Mouse (Mus musculus) liver, embryonic 13.5 days (tissue): ENCODE data around the gene Dusp8. TPM values are rescaled to one million over a fixed set of nuclear protein-coding genes. Genes with fewer than 3 reads are reported as not detected.

Experiments
- ATAC-seq: fragments of 200-750 bp; cut with Nextera tagmentation; 2 replicates; pipeline ENCODE4 v1.8.0; 2017; ENCODE audit warnings: low read depth, mild to moderate bottlenecking, moderate number of reproducible peaks, moderate library complexity
- DNase-seq: peaks from one replicate; pipeline ENCODE4 v3.0.0; 2022
- H3K27ac ChIP-seq: fragments of 300-500 bp; sonication (generic); 2 replicates; pipeline ENCODE4 v1.5.1; 2015; ENCODE audit warnings: moderate library complexity, mild to moderate bottlenecking, inconsistent platforms
- H3K27me3 ChIP-seq: fragments of 300-500 bp; sonication (generic); 2 replicates; pipeline ENCODE4 v1.6.1; 2015; ENCODE audit warnings: mild to moderate bottlenecking, inconsistent platforms
- H3K36me3 ChIP-seq: fragments of 300-500 bp; sonication (generic); 2 replicates; pipeline ENCODE4 v1.6.1; 2015; ENCODE audit warnings: mild to moderate bottlenecking, inconsistent platforms
- H3K4me1 ChIP-seq: fragments of 300-500 bp; sonication (generic); replicated peaks from 2 replicates; pipeline ENCODE4 v1.6.1; 2015; ENCODE audit warnings: inconsistent platforms
- H3K4me2 ChIP-seq: fragments of 300-500 bp; sonication (generic); 2 replicates; pipeline ENCODE4 v1.6.1; 2015; ENCODE audit warnings: inconsistent platforms, mild to moderate bottlenecking, moderate library complexity
- H3K4me3 ChIP-seq: fragments of 300-500 bp; sonication (generic); replicated peaks from 2 replicates; pipeline ENCODE4 v1.5.1; 2015; ENCODE audit warnings: mild to moderate bottlenecking, inconsistent platforms
- H3K9ac ChIP-seq: fragments of 300-500 bp; sonication (generic); 2 replicates; pipeline ENCODE4 v1.6.1; 2015; ENCODE audit warnings: mild to moderate bottlenecking, inconsistent platforms
- H3K9me3 ChIP-seq: fragments of 300-500 bp; sonication (generic); replicated peaks from 2 replicates; pipeline ENCODE4 v1.6.1; 2016; ENCODE audit warnings: inconsistent platforms
- WGBS: fragments of 180-500 bp; shearing (Covaris S2); methylation state at CpG from one replicate; pipeline ENCODE4 v1.1.7; 2015; ENCODE audit not compliant: insufficient replicate concordance; 5-methylcytosine and 5-hydroxymethylcytosine counted together
- polyA plus RNA-seq: library from polyadenylated mRNA; unstranded; fragments of >200 nt; fragmentation: Nextera tagmentation; extraction: Ambion mirVana; gene quantifications from 2 replicates; pipeline ENCODE4 v1.2.1, GENCODE M21; 2015

Dusp8 gene
- polyA plus RNA-seq, 1 experiment from 2014 or later: 4.4 TPM

DNA sequence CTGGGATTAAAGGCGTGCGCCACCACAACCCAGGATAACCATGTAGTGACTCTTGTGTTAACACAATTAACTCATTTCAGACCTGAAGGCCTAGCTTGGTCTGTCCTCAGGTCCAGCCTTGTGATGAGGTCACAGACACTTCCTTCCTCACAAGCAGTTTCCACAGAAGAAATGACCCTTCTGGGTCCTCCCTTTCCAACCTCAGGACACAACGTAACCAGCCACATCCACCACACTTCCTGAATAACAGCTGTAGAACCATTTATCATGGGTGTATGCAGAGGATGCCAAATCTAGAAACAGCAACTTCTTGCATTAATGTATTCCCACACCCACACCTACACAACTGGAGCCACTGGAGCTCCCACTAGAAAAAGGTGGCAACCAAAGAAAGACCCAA lies 54.9 kb downstream of the Dusp8 start:
- H3K27ac ChIP-seq: no peak overlapping the region
- H3K9me3 ChIP-seq: no peaks in the 10 kb centered on the region
- H3K9ac ChIP-seq: no peak overlapping the region
- no peak for DNase-seq
- no peaks in the 10 kb centered on the region for H3K27me3 ChIP-seq
- H3K4me1 ChIP-seq: peaks cover 37% of the 10 kb centered on the region
- H3K4me2 ChIP-seq: no peak overlapping the region
- H3K4me3 ChIP-seq: no peak overlapping the region
- no peak for ATAC-seq
- 82% methylated on average over 3 of the region's 3 CpGs for whole genome bisulfite sequencing
- H3K36me3 ChIP-seq: 0 out of 2 replicates have a peak, but pooled peaks cover 7% of the 10 kb centered on the region

DNA sequence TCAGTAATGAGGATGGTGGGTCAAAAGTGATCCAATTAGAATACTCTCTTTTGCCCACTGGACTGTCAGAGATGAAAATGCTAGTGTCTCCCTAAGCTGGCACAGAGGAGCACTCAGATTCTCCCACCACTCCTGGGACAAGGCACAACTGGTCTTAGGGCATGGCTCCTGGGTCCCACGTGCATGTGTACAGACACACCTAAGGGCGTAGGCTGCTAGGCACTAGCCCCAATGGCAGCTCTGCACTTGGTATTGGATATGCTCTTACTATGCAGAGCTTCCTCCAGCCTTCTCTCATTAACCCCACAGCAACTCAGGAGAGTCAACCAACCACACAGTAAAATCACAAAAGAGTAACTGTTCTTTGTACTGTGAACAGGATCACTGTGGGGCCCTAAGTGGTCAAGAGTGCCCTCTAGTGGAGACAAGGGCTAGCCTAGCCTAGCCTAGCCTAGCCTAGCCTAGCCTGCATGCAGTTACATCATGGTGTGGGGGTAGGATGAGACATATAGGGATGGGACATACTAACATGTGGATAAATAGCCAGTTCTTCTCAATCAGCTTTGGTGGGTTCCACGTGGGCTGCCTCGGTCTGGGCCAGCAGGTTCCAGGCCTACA lies 58.0 kb downstream of the Dusp8 start:
- Histone ChIP-seq H3K36me3 (0 out of 2 replicates have a peak, but pooled peaks cover 7% of the 10 kb centered on the region), H3K4me2 (no peak overlapping the region), H3K27ac (no peak overlapping the region), H3K4me1 (peaks cover 26% of the 10 kb centered on the region), H3K9ac (no peak overlapping the region), H3K9me3 (no peaks in the 10 kb centered on the region), H3K27me3 (no peaks in the 10 kb centered on the region), H3K4me3 (no peak overlapping the region)
- ATAC-seq (peak; percentile 87), DNase-seq (peak; percentile 42)
- 71% methylated on average over 4 of the region's 4 CpGs for WGBS

DNA sequence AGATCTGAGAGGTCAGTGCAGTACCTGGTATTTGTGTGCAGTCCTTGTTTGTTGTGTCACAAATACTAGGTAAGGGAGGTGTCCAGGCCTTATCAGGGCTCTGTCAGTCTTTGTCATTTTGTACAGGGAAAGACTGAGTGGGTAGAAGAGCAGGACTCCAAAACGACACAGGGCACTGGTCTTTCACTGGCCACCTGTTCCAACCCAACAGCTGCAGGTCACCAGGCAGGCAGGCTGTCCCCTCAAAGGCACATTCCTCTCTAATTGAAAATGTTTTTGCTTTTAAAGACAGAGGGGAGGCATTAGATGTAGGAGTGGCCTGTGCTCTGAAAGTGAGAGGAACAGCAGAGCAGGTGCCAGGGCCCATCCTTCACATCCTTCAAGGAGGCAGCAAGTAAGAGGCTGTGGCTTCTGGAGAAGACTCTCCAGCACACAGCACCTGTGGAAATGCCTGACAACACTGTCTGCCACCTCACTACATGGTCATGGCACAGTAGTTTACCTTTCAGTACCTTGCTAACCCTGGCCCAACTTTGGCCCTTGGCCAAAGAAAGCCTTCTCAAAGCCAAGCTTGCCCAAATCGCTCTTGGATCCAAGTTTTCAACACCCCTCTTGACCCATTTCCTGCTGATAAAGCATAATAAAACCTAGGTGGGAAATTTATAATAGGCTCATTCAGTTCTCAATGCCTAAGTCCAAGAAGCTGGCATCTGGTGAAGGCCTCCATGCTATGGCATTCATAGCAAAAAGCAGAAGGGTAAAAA lies 60.4 kb downstream of the Dusp8 start:
- H3K27me3 ChIP-seq: no peaks in the 10 kb centered on the region
- H3K4me1 ChIP-seq: peaks cover 8% of the 10 kb centered on the region
- 59% methylated on average over 2 of the region's 2 CpGs for WGBS
- no peak overlapping the region for H3K9ac ChIP-seq
- H3K27ac ChIP-seq: no peak overlapping the region
- no peak for DNase-seq
- no peak for ATAC-seq
- H3K36me3 ChIP-seq: 0 out of 2 replicates have a peak, but pooled peaks cover 3% of the 10 kb centered on the region
- no peak overlapping the region for H3K4me2 ChIP-seq
- no peaks in the 10 kb centered on the region for H3K9me3 ChIP-seq
- H3K4me3 ChIP-seq: no peak overlapping the region

DNA sequence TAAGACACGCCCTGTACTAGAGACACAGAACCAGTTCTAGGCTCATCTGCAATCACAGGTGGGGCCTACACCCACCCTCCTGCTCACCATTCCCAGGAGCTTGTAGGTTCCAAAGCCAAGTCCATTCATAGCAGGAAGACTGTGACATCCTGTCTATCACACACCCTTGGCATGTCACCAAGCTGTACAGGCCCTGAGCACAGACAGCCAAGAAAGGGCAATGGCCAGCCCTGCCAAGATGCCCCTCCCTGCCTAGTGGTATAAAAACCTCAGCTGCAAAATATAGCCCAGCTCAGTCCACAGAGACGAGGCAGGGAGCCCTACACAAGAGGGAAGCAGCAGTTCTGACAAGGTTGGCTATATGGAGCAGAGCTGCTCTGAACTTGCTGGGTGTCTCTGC lies 61.4 kb downstream of the Dusp8 start:
- WGBS: 68% methylated on average over 2 of the region's 2 CpGs
- Histone ChIP-seq H3K9ac (no peak overlapping the region), H3K36me3 (0 out of 2 replicates have a peak, but pooled peaks cover 3% of the 10 kb centered on the region), H3K27me3 (no peaks in the 10 kb centered on the region), H3K9me3 (no peaks in the 10 kb centered on the region), H3K4me2 (no peak overlapping the region), H3K4me3 (no peak overlapping the region), H3K27ac (no peak overlapping the region), H3K4me1 (no peaks in the 10 kb centered on the region; the same call in none of the 2 replicates)
- ATAC-seq (no peak), DNase-seq (no peak)

DNA sequence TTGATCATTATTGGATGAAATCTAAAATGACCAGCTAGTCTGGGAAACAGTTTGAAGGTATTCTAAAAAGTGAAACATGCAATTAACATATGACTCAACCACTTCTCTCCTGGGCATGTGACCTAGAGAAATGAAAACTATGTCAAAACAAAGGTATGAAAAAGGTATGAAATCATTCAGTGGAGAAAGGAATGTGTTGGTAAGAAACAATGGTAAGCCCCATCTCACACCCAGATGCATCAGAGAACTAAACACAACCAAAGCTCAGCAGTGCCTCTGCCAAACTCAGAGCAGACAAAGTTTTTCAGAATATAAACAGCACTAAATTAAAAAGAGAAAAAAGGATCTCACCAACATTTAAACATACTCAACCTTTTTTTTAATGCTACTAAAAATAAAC lies 65.6 kb downstream of the Dusp8 start:
- Histone ChIP-seq H3K4me1 (peaks cover 24% of the 10 kb centered on the region), H3K4me3 (no peak overlapping the region), H3K9ac (no peak overlapping the region), H3K27ac (no peak overlapping the region), H3K9me3 (no peaks in the 10 kb centered on the region), H3K36me3 (no peaks in the 10 kb centered on the region), H3K27me3 (no peaks in the 10 kb centered on the region), H3K4me2 (no peak overlapping the region)
- DNase-seq (no peak), ATAC-seq (no peak)

Other genes starting within 250 kb of the Dusp8 start
- 20.0 and 24.0 TPM in 2 replicates for gene Tollip, start 177.3 kb downstream of the Dusp8 start, polyA plus RNA-seq
- 0.07 and 0.10 TPM in 2 replicates for gene Brsk2, start 146.1 kb downstream of the Dusp8 start, polyA plus RNA-seq
- 62.5 and 64.3 TPM in 2 replicates for gene Mob2, start 34.8 kb downstream of the Dusp8 start, polyA plus RNA-seq
- gene Gm45618, start 24.9 kb upstream of the Dusp8 start, polyA plus RNA-seq: not detected in 2 replicates
- not detected in 2 replicates for gene Gm39115, start 40.2 kb upstream of the Dusp8 start, polyA plus RNA-seq
- not detected in 2 replicates for gene Gm45337, start 48.8 kb upstream of the Dusp8 start, polyA plus RNA-seq
- gene Gm29735, start 61.3 kb upstream of the Dusp8 start, polyA plus RNA-seq: not detected in 2 replicates
- gene Gm4553, start 69.9 kb upstream of the Dusp8 start, polyA plus RNA-seq: not detected in 2 replicates
- not detected in 2 replicates for gene Krtap5-2, start 80.2 kb upstream of the Dusp8 start, polyA plus RNA-seq
- gene Gm10153, start 94.5 kb upstream of the Dusp8 start, polyA plus RNA-seq: not detected in 2 replicates
- gene Krtap5-3, start 105.5 kb upstream of the Dusp8 start, polyA plus RNA-seq: not detected in 2 replicates
- gene Gm7579, start 116.0 kb upstream of the Dusp8 start, polyA plus RNA-seq: not detected in 2 replicates
- gene Krtap5-5, start 134.1 kb upstream of the Dusp8 start, polyA plus RNA-seq: not detected in 2 replicates
- gene Gm40460, start 145.2 kb upstream of the Dusp8 start, polyA plus RNA-seq: not detected in 2 replicates
- gene Gm2431, start 162.5 kb upstream of the Dusp8 start, polyA plus RNA-seq: not detected in 2 replicates
- not detected in 2 replicates for gene Gm4559, start 178.5 kb upstream of the Dusp8 start, polyA plus RNA-seq
- gene Krtap5-1, start 201.3 kb upstream of the Dusp8 start, polyA plus RNA-seq: not detected in 2 replicates
- gene Krtap5-4, start 207.7 kb upstream of the Dusp8 start, polyA plus RNA-seq: not detected in 2 replicates